Mouse (Mus musculus) E14TG2a.4 (cell line): Measurements from ENCODE around the gene Nck2.

Source experiments
- CTCF ChIP-seq: conservative IDR thresholded peaks from 2 replicates; pipeline ENCODE4 v1.5.1; 2014; ENCODE audit warnings: low read length
- NANOG ChIP-seq: IDR thresholded peaks from 2 replicates; pipeline ENCODE4 v1.6.1; 2014; ENCODE audit warnings: borderline replicate concordance, low read length, mixed read lengths

DNA sequence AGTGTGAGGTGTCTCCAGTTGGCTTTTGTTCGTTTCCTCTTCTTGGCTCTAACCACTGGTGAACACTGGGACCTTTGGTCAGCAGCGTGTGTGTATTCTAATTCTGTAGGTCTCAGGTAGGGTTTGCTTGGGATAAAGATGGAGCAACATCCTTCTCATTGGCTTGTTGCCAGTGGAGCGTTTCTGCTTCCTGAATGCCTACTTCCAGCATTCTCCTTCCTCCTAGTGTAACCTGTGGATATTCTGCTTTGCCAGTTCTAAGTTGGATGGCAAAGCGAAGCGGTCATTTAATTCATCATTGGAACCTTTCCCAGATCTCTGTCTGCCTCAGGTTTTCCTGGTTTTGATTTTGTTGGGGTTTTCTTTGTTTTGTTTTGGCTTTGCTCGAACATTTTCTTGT is 59.3 kb downstream of the Nck2 start:
- TF ChIP-seq CTCF, result no peak
- no peak for TF ChIP-seq NANOG
